Mouse (Mus musculus): ENCODE results near the gene Tmem117. TPM values are rescaled to one million over a fixed set of nuclear protein-coding genes. Genes with fewer than 3 reads are reported as not detected.

The Tmem117 gene
- polyA plus RNA-seq, 1 experiment from 2014 or later, result 3.8 TPM

DNA sequence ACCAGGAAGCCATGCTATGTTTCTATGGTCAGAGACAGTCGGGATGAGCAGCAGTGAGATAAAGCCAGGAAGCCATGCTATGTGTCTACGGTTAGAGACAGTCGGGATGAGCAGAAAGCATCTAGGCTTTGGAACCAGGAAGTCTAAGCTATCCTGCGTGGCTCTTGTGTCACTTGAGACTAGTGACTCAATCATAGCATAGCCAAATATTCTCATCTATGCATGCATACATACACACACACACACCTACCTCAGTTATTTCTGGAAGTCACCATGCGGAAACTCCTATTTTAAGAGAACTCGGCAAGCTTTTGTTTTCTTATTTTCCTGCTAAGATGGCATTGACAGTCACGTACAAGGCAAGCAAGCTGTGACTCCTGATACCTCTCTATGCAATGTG lies 441.8 kb downstream of the Tmem117 start:
- Histone ChIP-seq H3K4me1 (replicated peaks) (peaks cover 5% of the 10 kb centered on the region; the same call in 1 of the 2 replicates), H3K4me3 (replicated peaks) (no peak overlapping the region), H3K9me3 (no peaks in the 10 kb centered on the region), H3K27me3 (no peaks in the 10 kb centered on the region), H3K27ac (no peak overlapping the region), H3K36me3 (no peaks in the 10 kb centered on the region), H3K4me2 (replicated peaks) (no peak overlapping the region), H3K9ac (replicated peaks) (no peak overlapping the region)
- WGBS, result 92% methylated on average over 7 of the region's 7 CpGs
- ATAC-seq, result no peak

DNA sequence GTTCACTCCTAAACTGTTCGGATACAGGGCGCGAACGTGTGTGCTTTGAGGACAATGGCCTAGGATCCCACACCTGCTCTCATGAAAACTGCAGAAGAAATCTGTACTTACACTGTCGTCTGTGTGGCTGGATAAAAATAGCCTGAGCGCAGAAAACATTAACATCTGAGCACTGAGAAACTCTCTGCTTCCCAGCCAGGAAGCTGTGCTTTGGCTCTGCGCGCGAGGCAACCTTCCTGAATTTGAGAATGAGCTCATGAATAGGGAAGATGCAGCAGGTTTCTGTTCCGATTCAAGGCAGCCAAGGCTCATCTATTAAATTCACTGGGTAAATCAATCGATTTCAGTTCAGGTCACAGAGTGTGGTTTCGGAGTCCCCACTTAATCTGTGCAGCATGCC lies 446.3 kb downstream of the Tmem117 start:
- H3K36me3 ChIP-seq, result no peaks in the 10 kb centered on the region
- no peak overlapping the region for H3K4me2 ChIP-seq (replicated peaks)
- no peak overlapping the region for H3K9ac ChIP-seq (replicated peaks)
- no peak for ATAC-seq
- no peak overlapping the region for H3K4me3 ChIP-seq (replicated peaks)
- no peaks in the 10 kb centered on the region for H3K27me3 ChIP-seq
- WGBS, result 74% methylated on average over 12 of the region's 12 CpGs
- no peak overlapping the region for H3K27ac ChIP-seq
- no peaks in the 10 kb centered on the region for H3K9me3 ChIP-seq
- H3K4me1 ChIP-seq (replicated peaks), result no peaks in the 10 kb centered on the region; the same call in 1 of the 2 replicates

DNA sequence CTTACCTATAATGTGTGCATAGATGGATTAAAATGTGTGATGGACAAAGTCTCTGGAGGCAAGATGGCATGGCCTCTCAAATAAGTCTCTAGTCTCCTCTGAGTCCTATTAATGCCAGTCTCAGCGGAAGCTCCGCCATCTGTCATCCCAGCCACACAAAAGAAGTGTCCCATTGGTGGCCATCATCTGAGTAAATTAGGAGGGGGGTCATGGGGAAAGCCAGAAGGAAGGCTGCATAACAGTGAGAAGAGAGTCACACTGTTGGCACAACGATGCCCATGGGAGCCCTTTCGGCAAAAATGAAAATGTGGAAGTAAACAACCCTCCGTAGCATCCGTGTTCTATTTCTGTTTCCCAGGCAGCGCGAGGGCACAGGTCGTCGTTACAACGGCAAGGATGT lies 452.6 kb downstream of the Tmem117 start:
- peak; percentile 85 for ATAC-seq
- H3K36me3 ChIP-seq, result no peaks in the 10 kb centered on the region
- WGBS, result 56% methylated on average over 11 of the region's 11 CpGs

DNA sequence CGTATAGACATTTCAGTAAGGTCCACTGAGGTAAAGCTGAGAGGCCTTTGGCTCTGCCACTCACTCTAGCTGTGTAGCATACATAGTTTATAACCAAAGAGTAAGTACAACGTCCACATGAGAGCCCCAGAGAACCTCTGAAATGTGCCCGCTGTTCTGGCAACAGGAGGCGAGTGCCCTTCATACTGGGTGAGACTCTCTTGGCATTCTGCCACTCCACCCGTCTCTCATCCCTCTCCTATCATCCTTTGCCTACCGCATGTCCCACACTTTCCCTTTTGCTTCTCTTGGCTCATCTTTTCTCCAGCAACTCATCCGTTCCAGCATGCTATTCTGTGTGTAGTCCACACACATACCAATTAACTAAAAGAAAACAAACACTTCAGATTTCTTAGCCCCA lies 456.9 kb downstream of the Tmem117 start:
- ATAC-seq, result no peak
- Histone ChIP-seq H3K9me3 (no peaks in the 10 kb centered on the region), H3K27ac (no peak overlapping the region), H3K9ac (replicated peaks) (no peak overlapping the region), H3K4me1 (replicated peaks) (0 out of 2 replicates have a peak, but pooled peaks cover 8% of the 10 kb centered on the region), H3K4me2 (replicated peaks) (no peak overlapping the region), H3K36me3 (no peaks in the 10 kb centered on the region), H3K4me3 (replicated peaks) (no peak overlapping the region), H3K27me3 (no peaks in the 10 kb centered on the region)
- WGBS, result 85% methylated on average over 7 of the region's 7 CpGs

More for the DNA sequence above, 452.6 kb downstream of the Tmem117 start:
- H3K4me1 ChIP-seq (replicated peaks), result 0 out of 2 replicates have a peak, but pooled peaks cover 8% of the 10 kb centered on the region
- no peak overlapping the region for H3K4me3 ChIP-seq (replicated peaks)
- no peaks in the 10 kb centered on the region for H3K27me3 ChIP-seq
- H3K4me2 ChIP-seq (replicated peaks), result no peak overlapping the region
- no peak overlapping the region for H3K9ac ChIP-seq (replicated peaks)
- peak overlapping the region; percentile 57; the same call in 1 of the 2 replicates for H3K27ac ChIP-seq
- no peaks in the 10 kb centered on the region for H3K9me3 ChIP-seq

DNA sequence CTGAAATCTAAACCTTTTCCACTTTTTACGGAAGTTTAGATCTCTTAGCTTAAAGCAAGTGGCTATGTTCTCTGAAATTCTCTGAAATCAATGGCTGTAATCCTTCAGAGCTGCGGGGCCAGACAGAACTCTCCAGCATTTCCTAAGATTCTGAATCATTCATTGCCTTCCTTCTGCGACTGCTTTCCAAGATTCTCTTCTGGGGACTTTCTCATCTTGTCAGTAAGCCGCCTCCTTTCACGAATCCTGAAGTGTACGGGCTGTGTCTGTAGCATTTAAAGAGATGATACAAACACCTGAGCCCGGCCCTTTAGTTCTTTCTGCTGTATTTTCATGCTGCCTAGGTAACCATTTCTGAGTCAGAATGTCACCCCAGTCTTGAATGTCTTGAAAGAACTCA lies 471.1 kb downstream of the Tmem117 start:
- H3K36me3 ChIP-seq, result no peaks in the 10 kb centered on the region
- no peaks in the 10 kb centered on the region for H3K9me3 ChIP-seq
- H3K9ac ChIP-seq (replicated peaks), result no peak overlapping the region
- 88% methylated on average over 7 of the region's 7 CpGs for WGBS
- no peak for ATAC-seq
- no peak overlapping the region for H3K4me2 ChIP-seq (replicated peaks)
- no peak overlapping the region for H3K4me3 ChIP-seq (replicated peaks)
- H3K4me1 ChIP-seq (replicated peaks), result no peaks in the 10 kb centered on the region
- H3K27me3 ChIP-seq, result no peaks in the 10 kb centered on the region
- H3K27ac ChIP-seq, result no peak overlapping the region

DNA sequence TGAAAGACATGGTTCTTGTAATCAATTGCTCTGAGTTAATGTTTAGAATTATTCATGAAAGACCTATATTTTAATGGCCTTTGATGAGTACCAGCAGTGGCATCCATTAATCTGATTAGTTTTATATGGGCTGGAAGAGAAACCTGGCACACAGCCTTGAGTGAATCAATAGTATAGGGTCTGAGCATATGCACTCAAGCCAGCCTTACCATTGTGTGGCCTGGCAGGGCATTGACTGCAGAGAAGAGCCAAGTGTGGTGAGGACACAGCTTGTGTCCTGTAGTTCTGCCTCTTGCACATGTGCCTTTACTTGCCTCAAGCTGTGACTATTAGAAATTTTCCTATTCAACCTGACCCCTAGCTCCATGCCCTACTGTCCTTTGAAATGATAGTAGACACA lies 472.5 kb downstream of the Tmem117 start:
- H3K27me3 ChIP-seq, result no peaks in the 10 kb centered on the region
- no peak overlapping the region for H3K27ac ChIP-seq
- H3K36me3 ChIP-seq, result no peaks in the 10 kb centered on the region
- no peak for ATAC-seq
- H3K4me3 ChIP-seq (replicated peaks), result no peak overlapping the region
- H3K9me3 ChIP-seq, result no peaks in the 10 kb centered on the region
- H3K4me1 ChIP-seq (replicated peaks), result no peaks in the 10 kb centered on the region
- no peak overlapping the region for H3K9ac ChIP-seq (replicated peaks)
- no peak overlapping the region for H3K4me2 ChIP-seq (replicated peaks)

DNA sequence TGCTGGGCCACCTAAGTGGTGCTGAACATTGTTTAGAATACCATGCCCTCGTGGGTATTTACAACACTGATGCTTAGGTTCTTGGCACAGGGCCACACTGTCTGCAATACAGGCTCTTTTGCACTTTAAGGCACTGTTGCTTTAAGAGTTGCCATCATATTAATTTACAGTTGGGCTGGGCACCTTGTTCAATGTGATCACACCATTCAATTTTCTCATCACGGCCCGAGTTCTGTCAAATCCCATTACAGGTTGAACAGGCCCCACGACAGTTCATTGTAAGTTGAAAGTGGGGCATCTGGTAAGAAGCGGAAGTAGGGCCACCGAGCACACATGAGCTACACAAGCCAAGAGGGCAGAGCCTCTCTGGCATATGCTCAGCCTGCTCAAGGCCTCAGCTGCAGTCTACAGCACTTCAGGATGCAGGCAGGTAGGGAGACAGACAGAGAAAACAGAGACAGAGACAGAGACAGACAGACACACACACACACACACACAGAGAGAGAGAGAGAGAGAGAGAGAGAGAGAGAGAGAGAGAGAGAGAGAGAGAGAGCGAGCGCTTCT lies 478.3 kb downstream of the Tmem117 start:
- Histone ChIP-seq H3K27ac (0 out of 2 replicates have a peak overlapping the region, but pooled peaks have one; percentile 9), H3K27me3 (no peaks in the 10 kb centered on the region), H3K9ac (replicated peaks) (no peak overlapping the region), H3K4me3 (replicated peaks) (no peak overlapping the region), H3K4me1 (replicated peaks) (no peaks in the 10 kb centered on the region), H3K4me2 (replicated peaks) (no peak overlapping the region), H3K9me3 (no peaks in the 10 kb centered on the region), H3K36me3 (no peaks in the 10 kb centered on the region)
- no peak for ATAC-seq
- 70% methylated on average over 8 of the region's 8 CpGs for WGBS

DNA sequence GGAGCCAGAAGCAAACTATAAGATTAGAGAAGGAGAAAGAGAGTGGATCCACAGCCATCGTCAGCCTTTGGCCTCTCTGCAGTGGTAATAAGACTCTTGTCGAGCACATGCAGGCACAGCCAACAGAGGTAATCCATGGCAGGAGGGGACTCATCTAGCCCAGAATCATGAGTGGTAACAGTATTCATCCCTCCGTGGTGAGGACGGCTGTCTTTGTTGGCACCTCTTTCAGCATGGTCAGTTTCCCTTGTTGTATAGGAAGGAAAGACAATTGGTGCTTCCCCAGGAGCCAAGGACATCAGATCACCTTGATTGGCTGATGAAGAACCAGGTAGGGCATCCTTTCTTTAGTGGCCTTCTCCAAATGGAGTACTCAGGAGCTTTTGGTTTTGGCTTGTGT lies 479.6 kb downstream of the Tmem117 start:
- H3K4me2 ChIP-seq (replicated peaks), result no peak overlapping the region
- H3K4me3 ChIP-seq (replicated peaks), result no peak overlapping the region
- no peaks in the 10 kb centered on the region for H3K27me3 ChIP-seq
- 85% methylated on average over 4 of the region's 4 CpGs for WGBS
- ATAC-seq, result no peak
- no peaks in the 10 kb centered on the region for H3K36me3 ChIP-seq
- no peak overlapping the region for H3K27ac ChIP-seq
- H3K4me1 ChIP-seq (replicated peaks), result no peaks in the 10 kb centered on the region
- no peak overlapping the region for H3K9ac ChIP-seq (replicated peaks)
- no peaks in the 10 kb centered on the region for H3K9me3 ChIP-seq

DNA sequence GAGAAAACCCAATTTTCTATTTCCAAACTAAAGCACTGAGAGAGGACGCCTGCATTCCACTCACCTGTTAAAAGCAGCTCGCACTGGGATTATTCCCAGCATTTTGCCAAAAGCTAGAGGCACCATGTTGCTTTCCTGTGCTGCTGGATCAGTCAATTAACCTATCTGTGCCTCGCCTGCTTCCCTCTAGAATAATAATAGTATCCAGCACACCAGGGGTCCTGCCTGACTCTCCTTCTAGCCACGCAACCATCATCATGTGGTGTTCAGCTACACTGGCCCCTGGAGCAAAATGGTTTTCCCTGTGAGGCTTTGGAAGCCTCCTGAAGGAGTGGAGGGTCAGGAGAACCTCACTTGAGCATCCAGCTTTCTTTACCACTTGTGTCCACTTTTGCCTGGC lies 502.4 kb downstream of the Tmem117 start:
- WGBS, result 67% methylated on average over 4 of the region's 4 CpGs
- H3K9ac ChIP-seq (replicated peaks), result no peak overlapping the region
- H3K27me3 ChIP-seq, result no peaks in the 10 kb centered on the region
- no peaks in the 10 kb centered on the region for H3K9me3 ChIP-seq
- 0 out of 2 replicates have a peak, but pooled peaks cover 3% of the 10 kb centered on the region for H3K4me1 ChIP-seq (replicated peaks)
- H3K4me3 ChIP-seq (replicated peaks), result no peak overlapping the region
- H3K36me3 ChIP-seq, result no peaks in the 10 kb centered on the region
- no peak overlapping the region for H3K27ac ChIP-seq
- ATAC-seq, result no peak
- no peak overlapping the region for H3K4me2 ChIP-seq (replicated peaks)

DNA sequence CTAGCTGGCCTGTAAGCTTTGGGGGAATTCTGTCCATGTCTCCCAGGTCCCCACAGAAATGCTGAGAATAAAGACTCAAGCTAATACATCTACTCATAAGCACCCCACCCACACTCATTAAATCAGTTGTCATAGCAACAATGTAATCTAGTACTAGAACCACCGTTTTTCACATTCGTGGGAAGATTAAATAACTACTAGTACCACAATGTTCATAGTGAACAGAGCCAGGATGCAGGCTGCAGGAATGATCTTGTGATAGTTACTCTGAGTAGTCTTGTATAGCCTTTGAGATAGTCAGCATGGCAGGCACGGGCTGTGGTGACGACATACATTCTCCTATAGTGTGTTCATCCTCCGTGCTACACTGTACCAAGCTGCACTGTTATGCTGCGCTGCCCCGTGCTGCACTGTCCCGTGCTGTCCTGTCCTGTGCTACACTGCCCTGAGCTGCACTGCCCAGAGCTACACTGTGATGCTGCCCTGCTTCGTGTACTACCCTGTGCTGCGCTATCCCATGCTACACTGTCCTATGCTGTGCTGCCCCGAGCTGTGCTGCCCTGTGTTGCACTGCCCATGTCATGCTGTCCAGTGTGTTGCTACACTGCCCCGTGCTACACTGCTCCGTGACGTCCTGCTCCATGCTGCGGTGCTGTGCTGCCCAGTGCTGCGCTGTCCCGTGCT lies 507.0 kb downstream of the Tmem117 start:
- 88% methylated on average over 17 of the region's 17 CpGs for WGBS
- H3K27me3 ChIP-seq, result no peaks in the 10 kb centered on the region
- ATAC-seq, result peak; percentile 84

DNA sequence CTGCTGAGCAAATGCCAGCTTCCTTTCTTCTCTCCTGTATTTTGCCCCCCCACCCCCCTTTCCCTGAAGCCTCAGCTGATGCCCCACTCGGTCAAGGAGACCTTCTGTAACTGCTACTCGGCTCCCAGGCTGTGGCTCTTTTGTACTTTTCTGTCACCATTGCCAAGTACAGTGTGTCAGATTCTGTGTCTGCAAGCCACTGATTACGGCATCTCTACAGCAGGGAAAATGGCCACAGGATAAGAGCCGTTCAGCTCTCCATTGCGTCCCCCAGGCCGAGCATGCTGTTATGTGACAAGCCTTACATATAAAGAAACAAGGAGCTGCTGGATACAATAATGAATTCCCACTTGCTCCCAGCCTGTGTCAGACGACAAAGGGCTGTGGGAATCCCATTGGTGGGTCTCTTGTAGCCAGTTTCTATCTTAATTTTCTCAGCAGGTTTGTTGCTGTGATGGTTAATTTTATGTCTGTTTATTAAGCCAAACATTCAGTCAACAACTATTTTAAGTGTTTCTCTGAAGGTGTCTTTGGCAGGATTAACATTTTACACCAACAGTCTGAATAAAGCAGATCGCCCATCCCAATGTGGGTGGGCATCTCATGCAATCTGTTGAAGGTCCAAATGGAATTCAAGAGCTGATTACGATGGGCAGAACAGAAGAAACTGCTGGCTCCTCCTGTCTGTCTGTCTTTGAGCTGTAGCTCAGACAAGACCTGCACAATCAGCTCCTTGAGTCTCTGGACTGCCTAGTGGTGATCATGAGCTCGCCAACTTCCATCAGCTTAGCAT lies 508.2 kb downstream of the Tmem117 start:
- Histone ChIP-seq H3K36me3 (no peaks in the 10 kb centered on the region), H3K4me3 (replicated peaks) (no peak overlapping the region), H3K27ac (peak overlapping the region; percentile 58), H3K9ac (replicated peaks) (no peak overlapping the region), H3K27me3 (no peaks in the 10 kb centered on the region), H3K4me2 (replicated peaks) (no peak overlapping the region), H3K9me3 (no peaks in the 10 kb centered on the region), H3K4me1 (replicated peaks) (peaks cover 3% of the 10 kb centered on the region; the same call in 1 of the 2 replicates)
- ATAC-seq, result no peak
- WGBS, result 56% methylated on average over 10 of the region's 10 CpGs

More for the DNA sequence above, 507.0 kb downstream of the Tmem117 start:
- Histone ChIP-seq H3K4me2 (replicated peaks) (no peak overlapping the region), H3K36me3 (no peaks in the 10 kb centered on the region), H3K4me1 (replicated peaks) (peaks cover 3% of the 10 kb centered on the region; the same call in 1 of the 2 replicates), H3K4me3 (replicated peaks) (no peak overlapping the region), H3K27ac (no peak overlapping the region), H3K9me3 (no peaks in the 10 kb centered on the region), H3K9ac (replicated peaks) (no peak overlapping the region)

DNA sequence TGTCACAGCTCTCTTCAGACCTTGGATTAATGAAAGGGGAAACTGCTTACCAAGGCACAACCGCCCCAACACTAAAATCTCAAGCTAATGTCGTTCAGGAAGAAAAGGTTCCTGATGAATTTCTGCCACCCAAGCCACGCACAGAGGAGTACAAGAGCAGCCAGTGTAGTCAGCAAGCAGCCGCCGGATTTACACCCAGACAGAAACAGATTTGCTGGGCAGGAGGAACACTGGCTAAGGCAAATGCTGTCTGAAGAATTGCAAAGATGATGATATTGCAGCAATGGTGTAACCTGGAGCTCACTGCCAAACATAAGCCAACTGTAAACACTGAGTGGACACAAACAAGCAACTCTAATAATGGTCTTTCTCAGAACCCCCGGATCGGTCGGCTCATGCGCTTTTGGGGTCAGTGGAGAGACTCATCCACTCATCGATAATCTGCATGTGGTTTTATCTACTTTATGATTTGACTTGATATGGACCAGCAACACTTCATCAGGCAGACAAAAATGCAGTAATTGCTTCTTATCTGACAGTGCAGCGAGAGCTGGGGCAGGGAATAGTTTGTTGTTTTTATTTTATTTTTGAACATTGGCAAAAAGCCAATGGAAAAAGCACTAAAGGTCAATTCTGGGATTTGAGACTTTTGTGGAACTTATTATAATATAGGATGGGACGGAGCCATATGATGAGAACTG lies 509.8 kb downstream of the Tmem117 start:
- H3K27ac ChIP-seq, result no peak overlapping the region
- no peaks in the 10 kb centered on the region for H3K9me3 ChIP-seq
- H3K36me3 ChIP-seq, result no peaks in the 10 kb centered on the region
- 79% methylated on average over 12 of the region's 12 CpGs for WGBS
- H3K4me2 ChIP-seq (replicated peaks), result no peak overlapping the region
- no peak overlapping the region for H3K4me3 ChIP-seq (replicated peaks)
- H3K4me1 ChIP-seq (replicated peaks), result peaks cover 3% of the 10 kb centered on the region; the same call in 1 of the 2 replicates
- no peak overlapping the region for H3K9ac ChIP-seq (replicated peaks)
- no peaks in the 10 kb centered on the region for H3K27me3 ChIP-seq
- no peak for ATAC-seq
